Mouse (Mus musculus): ENCODE measurements at regions not wholly inside any gene's neighbourhood (a gene's known extent, or its start where the extent isn't known, plus 50 kb on each side); places are given as distances from the start of the nearest gene placed in this dataset.

DNA sequence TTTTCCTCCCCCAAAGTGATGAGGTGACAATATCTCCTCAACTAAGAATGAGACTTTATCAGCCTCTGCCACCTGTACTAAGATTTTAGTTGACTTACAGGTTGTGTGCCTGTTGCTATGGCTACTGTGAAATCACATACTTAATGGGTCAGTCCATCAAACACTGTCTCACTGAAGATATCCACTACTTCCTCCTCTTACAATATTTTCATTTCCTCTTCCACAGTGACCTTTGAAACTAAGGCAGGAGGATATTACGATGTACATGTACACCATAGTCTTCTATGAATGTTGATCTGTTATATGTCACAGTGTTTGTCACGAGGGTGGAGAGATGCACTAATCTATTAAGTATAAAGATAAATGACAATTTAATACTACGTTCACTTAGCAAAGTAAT is 212.4 kb upstream of the Dab2 start:
- Histone ChIP-seq H3K4me2 (ENCODE audit: low read length) (no peak overlapping the region), H3K4me1 (replicated peaks; ENCODE audit: insufficient read depth, low read length) (no peaks in the 10 kb centered on the region), H3K9ac (ENCODE audit: low read depth, low read length) (no peak overlapping the region), H3K4me3 (replicated peaks; ENCODE audit: low read depth, low read length) (no peak overlapping the region), H3K27me3 (ENCODE audit: insufficient read depth, low read length) (no peaks in the 10 kb centered on the region), H3K36me3 (ENCODE audit: insufficient read depth, low read length) (no peaks in the 10 kb centered on the region), H3K9me3 (replicated peaks; ENCODE audit: low read length) (no peaks in the 10 kb centered on the region), H3K27ac (no peak overlapping the region)
- 78% methylated on average over 3 of the region's 3 CpGs for WGBS
- ATAC-seq (replicated peaks; ENCODE audit: low FRiP score, low read depth), result no peak
- no peak for DNase-seq (ENCODE audit: low spot score)
- TF ChIP-seq CTCF (IDR thresholded peaks at IDR 0.05; ENCODE audit: low read depth), result no peak

DNA sequence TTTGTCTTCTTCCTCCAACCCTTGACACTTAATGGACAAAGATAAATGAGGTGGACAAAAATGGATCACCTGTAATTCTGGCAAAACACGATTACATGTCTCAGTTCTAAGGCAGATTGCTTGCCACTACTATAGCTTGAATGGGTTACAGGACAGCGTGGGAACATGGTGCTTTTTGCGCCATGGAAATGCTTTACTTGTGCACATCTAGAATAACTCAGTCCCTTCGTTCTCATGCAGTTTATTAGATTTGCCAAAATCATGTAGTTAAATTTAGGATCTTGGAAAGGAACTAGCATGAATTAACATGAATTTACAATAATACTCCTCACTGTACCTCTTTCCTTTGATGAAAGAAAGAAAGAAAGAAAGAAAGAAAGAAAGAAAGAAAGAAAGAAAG is 211.1 kb upstream of the Dab2 start:
- Histone ChIP-seq H3K4me1 (replicated peaks; ENCODE audit: insufficient read depth, low read length) (no peaks in the 10 kb centered on the region), H3K9ac (ENCODE audit: low read depth, low read length) (no peak overlapping the region), H3K4me2 (ENCODE audit: low read length) (no peak overlapping the region), H3K27me3 (ENCODE audit: insufficient read depth, low read length) (no peaks in the 10 kb centered on the region), H3K4me3 (replicated peaks; ENCODE audit: low read depth, low read length) (no peak overlapping the region), H3K27ac (no peak overlapping the region), H3K36me3 (ENCODE audit: insufficient read depth, low read length) (no peaks in the 10 kb centered on the region), H3K9me3 (replicated peaks; ENCODE audit: low read length) (no peaks in the 10 kb centered on the region)
- no peak for DNase-seq (ENCODE audit: low spot score)
- no peak for ATAC-seq (replicated peaks; ENCODE audit: low FRiP score, low read depth)
- TF ChIP-seq CTCF (IDR thresholded peaks at IDR 0.05; ENCODE audit: low read depth), result no peak
- 81% methylated on average over 4 of the region's 4 CpGs for WGBS

GRCm38 (mm10) chr15:6129697-6130096 is 169.9 kb upstream of the Dab2 start:
- Histone ChIP-seq H3K27ac (no peak overlapping the region), H3K27me3 (ENCODE audit: insufficient read depth, low read length) (no peaks in the 10 kb centered on the region), H3K4me1 (replicated peaks; ENCODE audit: insufficient read depth, low read length) (no peaks in the 10 kb centered on the region), H3K36me3 (ENCODE audit: insufficient read depth, low read length) (no peaks in the 10 kb centered on the region), H3K4me2 (ENCODE audit: low read length) (no peak overlapping the region), H3K4me3 (replicated peaks; ENCODE audit: low read depth, low read length) (no peak overlapping the region), H3K9me3 (replicated peaks; ENCODE audit: low read length) (no peaks in the 10 kb centered on the region), H3K9ac (ENCODE audit: low read depth, low read length) (no peak overlapping the region)
- DNase-seq (ENCODE audit: low spot score), result peak; percentile 54
- no peak for ATAC-seq (replicated peaks; ENCODE audit: low FRiP score, low read depth)
- 79% methylated on average over 3 of the region's 3 CpGs for WGBS
- TF ChIP-seq CTCF (IDR thresholded peaks at IDR 0.05; ENCODE audit: low read depth), result no peak

DNA sequence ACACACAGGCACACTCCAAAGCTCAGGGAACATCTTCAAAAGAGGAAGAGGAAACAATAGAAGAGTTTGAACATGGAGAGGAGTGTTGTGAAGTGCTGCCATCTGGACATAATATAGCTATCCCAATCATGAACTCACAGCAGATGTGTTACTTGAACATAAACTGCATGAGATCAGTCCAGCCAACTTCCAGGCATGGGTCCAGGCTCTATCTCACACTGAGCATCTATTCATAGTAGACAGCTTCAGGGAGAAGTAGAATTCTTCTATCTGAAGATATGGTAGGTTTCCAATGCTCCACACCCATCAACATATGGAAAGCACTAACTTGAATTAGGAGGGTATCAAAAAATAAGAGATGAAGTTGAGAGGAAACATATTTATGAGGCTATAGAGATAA is 167.4 kb upstream of the Dab2 start:
- H3K36me3 ChIP-seq (ENCODE audit: insufficient read depth, low read length), result no peaks in the 10 kb centered on the region
- no peak overlapping the region for H3K27ac ChIP-seq
- no peak overlapping the region for H3K4me3 ChIP-seq (replicated peaks; ENCODE audit: low read depth, low read length)
- no peaks in the 10 kb centered on the region for H3K9me3 ChIP-seq (replicated peaks; ENCODE audit: low read length)
- no peaks in the 10 kb centered on the region for H3K27me3 ChIP-seq (ENCODE audit: insufficient read depth, low read length)
- ATAC-seq (replicated peaks; ENCODE audit: low FRiP score, low read depth) (no peak), DNase-seq (ENCODE audit: low spot score) (no peak)
- H3K4me2 ChIP-seq (ENCODE audit: low read length), result no peak overlapping the region
- no peak overlapping the region for H3K9ac ChIP-seq (ENCODE audit: low read depth, low read length)
- no peaks in the 10 kb centered on the region for H3K4me1 ChIP-seq (replicated peaks; ENCODE audit: insufficient read depth, low read length)
- no peak for TF ChIP-seq CTCF (IDR thresholded peaks at IDR 0.05; ENCODE audit: low read depth)

- DNase-seq (ENCODE audit: low spot score) (no peak), ATAC-seq (replicated peaks; ENCODE audit: low FRiP score, low read depth) (no peak)
- no peak overlapping the region for H3K4me3 ChIP-seq (replicated peaks; ENCODE audit: low read depth, low read length)
- WGBS, result 94% methylated on average over 2 of the region's 2 CpGs
- no peak overlapping the region for H3K27ac ChIP-seq
- no peaks in the 10 kb centered on the region for H3K4me1 ChIP-seq (replicated peaks; ENCODE audit: insufficient read depth, low read length)
- no peaks in the 10 kb centered on the region for H3K27me3 ChIP-seq (ENCODE audit: insufficient read depth, low read length)
- no peak overlapping the region for H3K4me2 ChIP-seq (ENCODE audit: low read length)
- no peaks in the 10 kb centered on the region for H3K9me3 ChIP-seq (replicated peaks; ENCODE audit: low read length)
- no peak for TF ChIP-seq CTCF (IDR thresholded peaks at IDR 0.05; ENCODE audit: low read depth)
- no peaks in the 10 kb centered on the region for H3K36me3 ChIP-seq (ENCODE audit: insufficient read depth, low read length)
- H3K9ac ChIP-seq (ENCODE audit: low read depth, low read length), result no peak overlapping the region
These were observed 154.5 kb upstream of the Dab2 start for GRCm38 (mm10) chr15:6145071-6145470.

DNA sequence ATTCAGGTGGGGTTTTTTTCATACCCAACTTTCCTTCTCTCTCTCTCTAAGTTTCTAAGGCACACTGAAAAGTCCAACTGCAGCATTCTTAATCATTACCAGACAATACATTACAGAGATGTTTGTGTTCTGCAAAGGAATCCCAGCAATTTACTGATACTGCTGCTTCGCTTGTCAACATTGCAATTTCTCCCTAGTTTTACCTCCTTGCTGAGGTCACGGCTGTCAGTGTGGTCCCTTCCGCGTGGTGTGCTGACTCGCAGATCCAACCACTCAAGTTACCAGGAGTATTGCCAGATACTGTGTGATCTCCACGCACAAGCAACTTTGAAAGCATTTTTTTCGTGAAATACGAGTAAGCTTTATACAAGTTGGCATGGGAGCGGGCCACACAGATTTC is 144.9 kb upstream of the Dab2 start:
- Histone ChIP-seq H3K9me3 (replicated peaks; ENCODE audit: low read length) (no peaks in the 10 kb centered on the region), H3K4me2 (ENCODE audit: low read length) (no peak overlapping the region), H3K4me1 (replicated peaks; ENCODE audit: insufficient read depth, low read length) (no peaks in the 10 kb centered on the region), H3K4me3 (replicated peaks; ENCODE audit: low read depth, low read length) (no peak overlapping the region), H3K27me3 (ENCODE audit: insufficient read depth, low read length) (no peaks in the 10 kb centered on the region), H3K27ac (no peak overlapping the region), H3K36me3 (ENCODE audit: insufficient read depth, low read length) (no peaks in the 10 kb centered on the region), H3K9ac (ENCODE audit: low read depth, low read length) (no peak overlapping the region)
- peak; percentile 56 for DNase-seq (ENCODE audit: low spot score)
- WGBS, result 34% methylated on average over 9 of the region's 9 CpGs
- no peak for TF ChIP-seq CTCF (IDR thresholded peaks at IDR 0.05; ENCODE audit: low read depth)
- ATAC-seq (replicated peaks; ENCODE audit: low FRiP score, low read depth), result 0 out of 2 replicates have a peak, but pooled peaks have one; percentile 36

GRCm38 (mm10) chr15:6180261-6180660 is 119.3 kb upstream of the Dab2 start:
- 78% methylated on average over 1 of the region's 1 CpGs for WGBS
- no peak for ATAC-seq (replicated peaks; ENCODE audit: low FRiP score, low read depth)
- H3K9me3 ChIP-seq (replicated peaks; ENCODE audit: low read length), result no peaks in the 10 kb centered on the region

More at GRCm38 (mm10) chr15:6180261-6180660, 119.3 kb upstream of the Dab2 start:
- Histone ChIP-seq H3K27me3 (ENCODE audit: insufficient read depth, low read length) (no peaks in the 10 kb centered on the region), H3K4me1 (replicated peaks; ENCODE audit: insufficient read depth, low read length) (no peaks in the 10 kb centered on the region), H3K4me3 (replicated peaks; ENCODE audit: low read depth, low read length) (no peak overlapping the region), H3K27ac (no peak overlapping the region), H3K9ac (ENCODE audit: low read depth, low read length) (no peak overlapping the region), H3K4me2 (ENCODE audit: low read length) (no peak overlapping the region), H3K36me3 (ENCODE audit: insufficient read depth, low read length) (no peaks in the 10 kb centered on the region)
- peak; percentile 36; the same call in 1 of the 2 replicates for TF ChIP-seq CTCF (IDR thresholded peaks at IDR 0.05; ENCODE audit: low read depth)
- no peak for DNase-seq (ENCODE audit: low spot score)

Data from kidney, postnatal 0 days (tissue).